Mouse (Mus musculus) CD4-positive, CD25-positive, alpha-beta regulatory T cell, adult 2 months (primary cell): Measurements from ENCODE around the gene Gbx1.

Experiments used
- DNase-seq: peaks from one replicate; pipeline ENCODE4 v3.0.0-alpha.2; 2012; ENCODE audit warnings: low read depth, low spot score

Gene Gbx1

GRCm38 (mm10) chr5:24477909-24478308 lies 49.1 kb downstream of the Gbx1 start:
- no peak for DNase-seq

- no peak for DNase-seq
Observed at GRCm38 (mm10) chr5:24475476-24476241, 51.3 kb downstream of the Gbx1 start.

GRCm38 (mm10) chr5:24474723-24475261 lies 52.2 kb downstream of the Gbx1 start:
- peak; percentile 67 for DNase-seq

GRCm38 (mm10) chr5:24474025-24474722 lies 52.8 kb downstream of the Gbx1 start:
- DNase-seq: no peak

GRCm38 (mm10) chr5:24472884-24473619 lies 54.0 kb downstream of the Gbx1 start:
- DNase-seq: no peak

GRCm38 (mm10) chr5:24470600-24470999 lies 56.4 kb downstream of the Gbx1 start:
- peak; percentile 90 for DNase-seq

GRCm38 (mm10) chr5:24466762-24467161 lies 60.2 kb downstream of the Gbx1 start:
- no peak for DNase-seq

- DNase-seq: no peak
Observed at GRCm38 (mm10) chr5:24455613-24456012, 71.4 kb downstream of the Gbx1 start.

- DNase-seq: no peak
Observed at GRCm38 (mm10) chr5:24455076-24455475, 71.9 kb downstream of the Gbx1 start.

GRCm38 (mm10) chr5:24453985-24454303 lies 73.1 kb downstream of the Gbx1 start:
- no peak for DNase-seq

- no peak for DNase-seq
Observed at GRCm38 (mm10) chr5:24453283-24453984, 73.6 kb downstream of the Gbx1 start.
